Mouse (Mus musculus) brown adipose tissue, adult 24 weeks (tissue): Measurements from ENCODE around the gene Gm42417. TPM values are rescaled to one million over a fixed set of nuclear protein-coding genes. Genes with fewer than 3 reads are reported as not detected.
"Not testable (repeated sequence)": the region's sequence is repeated elsewhere in the genome, so short reads cannot be mapped to it uniquely, and the experiment has no call there.

Source experiments
- H3K27ac ChIP-seq: fragments of 200-500 bp; replicated peaks from 2 replicates; pipeline ENCODE4 v1.5.1; 2012; ENCODE audit warnings: low read depth, mild to moderate bottlenecking, low read length
- H3K4me1 ChIP-seq: fragments of 200-500 bp; 2 replicates; pipeline ENCODE4 v1.6.1; 2012; ENCODE audit warnings: low read length, mixed read lengths; ENCODE audit not compliant: control insufficient read depth, insufficient read depth, insufficient read length
- H3K4me3 ChIP-seq: fragments of 200-500 bp; 2 replicates; pipeline ENCODE4 v1.5.1; 2012; ENCODE audit warnings: low read depth, mild to moderate bottlenecking, low read length, moderate library complexity; ENCODE audit not compliant: insufficient read depth
- polyA plus RNA-seq: library from polyadenylated mRNA; stranded (reverse); fragments of >200 nt; gene quantifications from 2 replicates; pipeline ENCODE4 v1.2.4, GENCODE M21; 2012; ENCODE audit not compliant: missing spikeins, insufficient read depth, insufficient read length

Gm42417 gene
- polyA plus RNA-seq, 1 experiment: 7.8 TPM

DNA sequence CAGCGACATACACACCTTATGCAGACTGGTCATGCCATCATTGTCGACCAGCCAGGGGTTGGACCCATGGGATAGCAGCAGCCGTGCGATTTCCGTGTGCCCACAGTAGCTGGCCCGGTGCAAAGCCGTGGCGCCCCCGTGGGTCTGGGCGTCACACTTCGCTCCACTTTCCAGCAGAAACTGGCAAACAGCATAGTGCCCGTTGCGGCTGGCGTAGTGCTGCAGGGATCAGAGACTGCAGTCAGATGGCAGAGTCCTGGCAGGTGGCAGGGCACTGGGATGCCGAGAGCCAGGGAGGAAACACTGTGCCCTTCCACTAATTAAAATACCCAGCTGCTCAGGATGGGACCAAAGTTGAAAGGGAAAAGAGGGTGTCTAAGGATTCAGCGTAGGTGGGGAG is 2.6 kb upstream of the Gm42417 start:
- H3K4me1 ChIP-seq: peaks cover 9% of the 10 kb centered on the region
- H3K4me3 ChIP-seq: no peak overlapping the region

DNA sequence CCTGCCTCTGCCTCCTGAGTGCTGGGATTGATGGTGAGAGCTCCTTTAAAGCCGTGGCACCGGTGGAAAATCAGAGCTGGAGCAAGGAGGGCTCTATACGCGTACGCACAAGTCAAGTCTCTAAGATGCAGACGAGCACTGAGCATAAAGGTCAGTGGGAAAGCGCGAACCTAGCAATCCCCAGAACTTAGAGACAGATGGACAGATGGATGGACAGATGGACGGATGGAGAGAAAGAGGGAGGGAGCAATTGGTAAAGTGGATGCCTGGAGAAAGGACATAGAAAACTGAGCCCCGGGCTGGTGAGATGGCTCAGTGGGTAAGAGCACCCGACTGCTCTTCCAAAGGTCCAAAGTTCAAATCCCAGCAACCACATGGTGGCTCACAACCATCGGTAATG is 1.6 kb upstream of the Gm42417 start:
- Histone ChIP-seq H3K27ac (no peak overlapping the region), H3K4me3 (no peak overlapping the region), H3K4me1 (peaks cover 10% of the 10 kb centered on the region)

More for the DNA sequence above, 2.6 kb upstream of the Gm42417 start:
- H3K27ac ChIP-seq: peak overlapping the region; percentile 46

DNA sequence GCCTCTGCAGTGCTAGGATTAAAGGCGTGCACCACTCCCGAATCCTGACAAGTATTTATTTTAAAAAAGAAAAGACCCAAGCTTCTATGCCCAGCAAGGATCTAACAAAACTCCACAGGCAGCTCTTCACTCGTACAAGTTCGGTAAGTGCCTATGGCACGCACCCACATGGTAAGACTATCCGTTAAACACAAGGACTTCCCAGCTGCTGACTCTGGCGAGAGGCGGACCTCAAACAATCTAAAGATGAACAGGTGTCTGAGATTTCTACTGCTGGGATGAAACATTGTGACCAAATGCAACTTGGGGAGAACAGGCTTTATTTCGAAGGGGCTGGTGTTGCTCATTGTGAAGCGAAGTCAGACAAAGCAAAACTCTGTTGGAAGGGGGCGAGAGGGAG is 903 bp upstream of the Gm42417 start:
- peak overlapping the region; percentile 54 for H3K27ac ChIP-seq
- no peak overlapping the region for H3K4me3 ChIP-seq
- H3K4me1 ChIP-seq: peaks cover 12% of the 10 kb centered on the region

DNA sequence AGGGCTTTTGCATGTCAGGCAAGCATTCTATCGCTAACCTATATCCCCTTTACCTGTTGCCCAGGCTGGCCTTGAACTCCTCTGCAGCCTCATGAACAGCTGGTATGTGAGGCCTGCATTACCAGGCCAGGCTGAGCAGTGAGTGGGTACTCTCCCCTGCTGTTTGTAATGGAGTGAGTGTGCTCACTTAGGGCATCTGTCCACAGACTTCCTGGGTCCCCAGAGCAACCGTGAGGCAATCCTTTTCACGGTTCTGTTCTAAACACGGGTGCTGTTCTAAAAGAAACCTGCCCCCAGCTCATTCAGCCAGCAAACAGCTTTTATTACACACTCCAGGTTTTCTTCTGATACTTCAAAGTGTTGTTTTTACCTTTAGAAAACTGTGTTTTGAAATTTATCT is 502 bp downstream of the Gm42417 start:
- peaks cover 18% of the 10 kb centered on the region for H3K4me1 ChIP-seq
- H3K4me3 ChIP-seq: no peak overlapping the region
- H3K27ac ChIP-seq: peak overlapping the region; percentile 96

DNA sequence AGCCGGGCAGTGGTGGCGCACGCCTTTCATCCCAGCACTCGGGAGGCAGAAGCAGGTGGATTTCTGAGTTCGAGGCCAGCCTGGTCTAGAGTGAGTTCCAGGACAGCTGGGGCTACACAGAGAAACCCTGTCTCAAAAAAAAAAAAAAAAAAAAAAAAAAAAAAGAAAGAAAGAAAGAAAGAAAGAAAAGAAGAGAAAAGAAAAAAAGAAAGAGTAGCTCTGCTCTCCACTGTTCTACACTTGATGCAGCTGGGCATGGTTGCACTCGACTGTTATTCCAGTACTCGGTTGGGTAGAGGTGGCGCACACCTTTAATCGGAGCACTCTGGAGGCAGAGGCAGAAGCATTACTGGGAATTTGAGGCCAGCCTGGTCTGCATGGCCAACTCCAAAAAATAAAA is 2.4 kb downstream of the Gm42417 start, which contains the start of gene Ankrd23:
Gene Ankrd23 (minus strand): TSS at position 101 of the 400 bp plus-strand sequence.
- Histone ChIP-seq H3K4me1 (peaks cover 19% of the 10 kb centered on the region), H3K27ac (peak within 1 kb of the TSS; percentile 94)
- not testable (repeated sequence) for H3K4me3 ChIP-seq

DNA sequence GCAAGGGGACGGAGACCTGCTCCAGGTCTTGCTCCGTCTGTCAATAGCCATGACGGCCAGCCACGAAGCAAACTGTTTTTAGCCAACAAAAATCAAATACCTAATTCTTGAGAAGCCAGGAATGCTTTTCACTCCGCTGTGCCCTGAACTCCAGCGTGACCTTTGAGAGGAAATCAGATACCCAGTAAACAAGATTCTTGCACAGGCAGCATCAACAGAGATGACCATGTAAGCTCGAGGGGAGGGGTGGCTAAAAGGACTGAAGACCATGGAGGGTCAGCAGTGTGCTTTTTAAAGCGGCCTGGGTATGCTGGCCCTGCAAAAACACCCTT is 2.9 kb downstream of the Gm42417 start:
- peak overlapping the region; percentile 94 for H3K27ac ChIP-seq
- H3K4me3 ChIP-seq: no peak overlapping the region
- peaks cover 19% of the 10 kb centered on the region for H3K4me1 ChIP-seq

DNA sequence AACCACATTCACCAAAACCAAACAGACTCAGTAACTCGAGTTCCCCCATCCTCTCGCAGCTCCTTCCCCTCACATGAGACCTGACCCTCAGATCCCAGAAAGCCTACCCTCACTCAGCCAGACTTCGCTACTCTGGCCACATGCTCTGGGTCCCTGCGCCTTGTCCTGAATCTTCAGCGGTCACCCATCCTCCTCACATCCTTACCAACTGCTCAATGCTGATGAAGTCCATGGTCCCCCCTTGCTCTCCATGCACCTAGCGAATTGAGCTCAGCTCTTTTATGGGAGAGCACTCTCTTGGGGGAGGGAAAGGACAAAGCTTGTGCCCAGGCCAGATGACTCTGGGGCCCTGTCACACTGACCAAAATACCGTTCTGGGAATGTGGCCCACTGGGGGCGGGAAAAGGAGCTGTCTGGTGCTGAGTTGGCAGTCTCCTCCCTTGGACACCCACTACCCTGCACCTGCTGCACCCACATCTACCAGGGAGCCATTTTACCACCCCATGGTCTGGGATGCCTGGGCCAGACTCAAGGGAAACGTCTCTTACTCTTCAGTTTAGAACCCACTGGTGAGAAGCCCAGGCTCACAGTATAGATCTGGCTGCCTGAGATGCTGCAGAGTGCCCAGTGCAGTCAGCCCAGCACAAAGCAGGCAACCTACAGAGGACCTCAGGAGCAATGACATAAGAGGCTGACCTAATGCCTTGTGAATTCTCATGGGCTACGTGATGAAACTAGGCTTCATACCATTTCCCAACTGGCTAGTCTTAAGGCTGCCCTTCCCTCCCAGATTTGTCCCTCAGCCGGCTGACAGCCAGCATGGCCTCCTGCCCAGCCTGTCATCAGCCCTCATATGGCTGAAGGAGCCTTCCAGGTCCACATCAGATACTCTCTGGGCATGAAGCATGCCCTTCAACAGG is 3.5 kb downstream of the Gm42417 start:
- Histone ChIP-seq H3K4me1 (peaks cover 19% of the 10 kb centered on the region), H3K4me3 (no peak overlapping the region), H3K27ac (peak overlapping the region; percentile 94)

DNA sequence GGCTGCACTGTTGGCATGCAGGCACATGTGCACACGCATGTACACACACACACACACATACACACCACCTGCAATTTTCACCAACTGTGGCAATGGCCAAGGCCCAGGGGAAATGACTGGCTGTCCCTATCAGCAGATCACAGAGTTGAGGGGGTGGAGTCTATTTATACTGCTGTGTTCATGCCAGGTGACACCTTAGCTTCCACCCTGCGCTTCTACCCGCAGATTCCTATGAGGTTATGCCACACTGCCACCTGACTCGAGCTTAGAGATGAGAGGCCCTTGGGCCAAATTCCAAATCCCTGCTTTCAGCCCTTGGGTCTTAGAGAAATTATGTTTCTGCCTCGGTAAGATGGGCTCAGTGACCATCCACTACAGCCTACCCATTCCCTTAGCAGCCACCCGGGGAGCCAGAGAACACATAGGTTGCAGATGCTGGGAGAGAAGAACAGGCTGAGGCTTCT is 4.6 kb downstream of the Gm42417 start:
- Histone ChIP-seq H3K4me3 (no peak overlapping the region; the same call in 1 of the 2 replicates), H3K27ac (peak overlapping the region; percentile 91), H3K4me1 (peaks cover 19% of the 10 kb centered on the region)

DNA sequence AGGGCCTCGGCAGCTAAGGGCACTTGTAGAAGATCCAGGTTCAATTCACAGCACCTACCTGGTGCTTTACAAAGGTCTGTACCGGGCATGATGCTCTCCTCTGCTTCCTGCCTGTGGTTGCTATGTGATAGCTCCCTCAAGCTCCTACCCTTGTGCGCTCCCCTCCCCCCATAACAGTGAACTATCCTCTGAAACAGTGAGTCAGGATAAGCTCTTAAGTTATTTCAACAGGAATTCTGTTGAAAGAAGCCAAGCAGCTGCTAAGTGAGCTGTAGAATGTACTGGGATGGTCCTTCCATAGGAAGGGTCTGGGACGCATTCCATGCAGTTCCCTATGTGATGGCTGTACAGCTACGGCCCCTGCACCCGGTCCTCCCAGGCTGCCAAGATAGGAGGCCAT is 5.7 kb downstream of the Gm42417 start:
- H3K4me1 ChIP-seq: peaks cover 16% of the 10 kb centered on the region
- H3K27ac ChIP-seq: peak overlapping the region; percentile 91
- 0 out of 2 replicates have a peak overlapping the region, but pooled peaks have one; percentile 9 for H3K4me3 ChIP-seq

DNA sequence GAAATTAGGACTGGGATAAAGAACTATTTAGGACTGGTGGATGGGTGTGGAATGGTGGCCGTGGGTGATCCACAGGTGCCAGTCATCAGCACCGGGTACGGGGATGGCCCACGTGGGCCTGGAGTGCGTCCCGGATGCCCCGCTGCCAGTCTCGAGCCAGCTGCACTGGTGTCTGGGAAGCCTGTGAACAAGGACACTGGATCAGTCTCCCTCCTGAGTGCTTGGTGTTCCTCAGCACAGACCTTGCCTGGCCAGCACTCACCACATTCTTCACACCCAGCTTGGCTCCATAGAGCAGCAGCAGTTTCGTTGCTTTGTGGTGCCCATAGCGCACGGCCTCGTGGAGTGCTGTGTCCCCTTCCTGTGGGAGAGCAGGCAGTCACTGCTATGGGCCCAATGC is 7.8 kb downstream of the Gm42417 start:
- peak overlapping the region; percentile 41 for H3K27ac ChIP-seq
- peaks cover 15% of the 10 kb centered on the region for H3K4me1 ChIP-seq
- H3K4me3 ChIP-seq: no peak overlapping the region

DNA sequence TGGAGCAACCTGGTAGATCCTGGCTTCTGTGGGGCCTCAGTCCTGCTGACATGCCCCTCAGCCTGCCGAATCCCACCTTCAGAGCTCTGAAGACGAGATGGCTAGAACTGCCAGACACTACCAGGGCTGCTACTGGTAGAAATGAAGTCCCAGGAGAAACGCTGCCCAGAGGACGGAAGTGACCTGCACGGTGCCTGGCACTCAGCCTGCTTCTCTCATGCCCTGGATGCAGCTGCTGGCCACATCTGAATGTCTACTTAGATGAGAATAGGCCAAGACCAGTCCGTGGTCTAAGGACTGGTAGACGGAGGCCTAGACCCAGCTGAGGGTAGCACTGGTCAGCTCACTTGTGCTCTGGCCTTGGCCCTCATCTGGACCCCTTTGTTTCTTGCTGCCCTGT is 8.3 kb downstream of the Gm42417 start:
- Histone ChIP-seq H3K4me3 (no peak overlapping the region), H3K4me1 (peaks cover 15% of the 10 kb centered on the region), H3K27ac (peak overlapping the region; percentile 41)

DNA sequence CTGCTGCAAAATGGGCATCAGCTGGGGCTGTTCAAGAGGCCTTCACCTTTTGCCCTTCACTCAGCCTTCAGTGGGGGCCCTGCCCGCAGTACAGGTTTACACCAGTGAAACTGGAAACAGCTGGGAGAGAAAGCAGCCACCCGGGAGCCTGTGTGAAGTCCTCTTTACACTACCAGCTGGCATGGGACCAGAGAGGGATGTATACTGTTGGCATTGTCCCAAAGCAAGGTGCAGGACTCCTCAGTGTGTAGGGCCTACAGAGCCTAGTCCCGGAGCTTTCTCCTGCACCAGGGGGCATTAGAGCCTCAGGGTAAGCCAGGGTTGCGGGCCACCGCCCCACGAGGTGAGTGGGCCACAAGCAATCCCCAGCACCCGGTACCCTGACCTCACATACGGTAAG is 8.7 kb downstream of the Gm42417 start:
- Histone ChIP-seq H3K4me1 (peaks cover 11% of the 10 kb centered on the region; the same call in 1 of the 2 replicates), H3K27ac (no peak overlapping the region; the same call in 1 of the 2 replicates), H3K4me3 (no peak overlapping the region)

DNA sequence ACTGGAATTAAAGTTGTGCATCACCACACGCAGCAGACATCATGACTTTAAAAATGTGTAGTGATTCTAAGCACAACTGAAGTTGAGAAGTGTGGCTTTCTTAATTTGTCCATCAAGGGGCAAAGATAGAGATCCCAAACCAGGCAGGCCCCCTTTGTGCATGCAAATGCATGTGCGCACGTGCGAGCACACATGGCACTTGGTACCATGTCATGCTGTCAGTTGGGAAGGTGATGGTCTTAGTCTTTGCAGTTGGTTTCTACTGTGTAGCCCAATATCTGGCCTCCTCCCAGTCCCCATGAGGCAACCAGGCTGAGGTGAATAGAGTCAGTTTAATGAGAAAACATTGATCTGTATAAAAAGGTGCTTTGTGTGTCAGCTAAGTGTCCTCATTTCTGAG is 9.4 kb downstream of the Gm42417 start:
- H3K27ac ChIP-seq: no peak overlapping the region
- no peak overlapping the region for H3K4me3 ChIP-seq
- H3K4me1 ChIP-seq: peaks cover 5% of the 10 kb centered on the region; the same call in 1 of the 2 replicates

DNA sequence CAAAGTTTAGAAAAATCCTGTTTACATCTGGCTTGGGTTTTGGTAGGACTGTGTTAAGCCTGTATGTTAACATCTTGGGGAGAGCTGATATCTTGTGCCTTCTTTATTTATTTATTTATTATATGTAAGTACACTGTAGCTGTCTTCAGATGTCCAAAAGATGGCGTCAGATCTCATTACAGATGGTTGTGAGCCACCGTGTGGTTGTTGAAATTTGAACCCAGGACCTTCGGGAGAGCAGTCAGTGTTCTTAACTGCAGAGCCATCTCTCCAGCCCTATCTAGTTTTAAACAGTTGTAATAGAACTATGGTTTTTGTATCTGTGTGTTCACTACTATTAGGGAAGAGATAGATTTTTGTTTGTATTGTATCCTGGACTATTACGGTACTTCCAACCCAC is 10.0 kb downstream of the Gm42417 start:
- Histone ChIP-seq H3K27ac (no peak overlapping the region), H3K4me3 (no peak overlapping the region), H3K4me1 (0 out of 2 replicates have a peak, but pooled peaks cover 3% of the 10 kb centered on the region)

DNA sequence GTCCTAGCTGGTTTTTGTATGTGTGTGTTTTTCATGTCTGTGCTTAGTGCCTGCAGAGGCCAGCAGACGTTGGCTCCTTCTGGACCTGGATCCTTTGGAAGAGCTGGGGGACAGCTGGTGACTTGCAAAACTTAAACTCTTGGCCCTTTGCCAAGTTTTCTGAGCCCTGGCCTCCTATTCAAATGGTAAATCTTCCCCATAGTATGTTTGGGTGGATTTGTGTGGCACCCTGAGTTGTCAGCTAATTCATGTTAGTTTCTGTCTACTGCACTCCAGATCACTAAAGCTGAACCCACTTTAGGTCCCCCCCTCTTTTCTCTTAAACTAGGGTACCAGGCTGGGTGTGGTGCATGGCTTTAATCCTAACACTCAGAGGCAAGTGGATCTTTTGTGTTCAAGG is 10.9 kb downstream of the Gm42417 start:
- H3K4me1 ChIP-seq: no peaks in the 10 kb centered on the region
- H3K27ac ChIP-seq: peak overlapping the region; percentile 45; the same call in 1 of the 2 replicates
- no peak overlapping the region for H3K4me3 ChIP-seq

DNA sequence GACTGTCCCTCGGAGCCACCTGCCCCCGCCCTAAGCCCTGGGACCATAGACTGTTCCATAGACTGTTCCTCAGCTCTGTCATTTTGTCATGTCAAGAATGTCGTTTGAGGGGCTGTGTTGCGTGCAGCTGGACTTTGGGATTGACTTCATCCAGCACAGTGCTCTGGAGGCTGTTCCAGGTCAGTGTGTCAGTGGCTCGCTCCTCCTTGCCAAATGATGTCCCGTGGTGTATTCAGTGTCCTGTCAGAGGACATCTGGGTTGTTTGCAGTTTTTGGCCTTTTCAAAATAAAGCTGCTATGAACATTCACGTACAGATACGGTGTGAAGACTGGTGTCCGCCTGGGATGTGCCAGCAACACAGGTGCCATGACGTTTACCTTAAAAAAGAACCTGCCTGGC is 12.3 kb downstream of the Gm42417 start:
- Histone ChIP-seq H3K27ac (no peak overlapping the region), H3K4me3 (no peak overlapping the region), H3K4me1 (no peaks in the 10 kb centered on the region)
